Mouse (Mus musculus): ENCODE data around the gene Plg. TPM values are rescaled to one million over a fixed set of nuclear protein-coding genes. Genes with fewer than 3 reads are reported as not detected.
A peak's percentile ranks its signal among the peaks of the same experiment; 100 is the strongest.

The Plg gene
- polyA plus RNA-seq, 1 experiment from 2014 or later: 0.88 TPM

DNA sequence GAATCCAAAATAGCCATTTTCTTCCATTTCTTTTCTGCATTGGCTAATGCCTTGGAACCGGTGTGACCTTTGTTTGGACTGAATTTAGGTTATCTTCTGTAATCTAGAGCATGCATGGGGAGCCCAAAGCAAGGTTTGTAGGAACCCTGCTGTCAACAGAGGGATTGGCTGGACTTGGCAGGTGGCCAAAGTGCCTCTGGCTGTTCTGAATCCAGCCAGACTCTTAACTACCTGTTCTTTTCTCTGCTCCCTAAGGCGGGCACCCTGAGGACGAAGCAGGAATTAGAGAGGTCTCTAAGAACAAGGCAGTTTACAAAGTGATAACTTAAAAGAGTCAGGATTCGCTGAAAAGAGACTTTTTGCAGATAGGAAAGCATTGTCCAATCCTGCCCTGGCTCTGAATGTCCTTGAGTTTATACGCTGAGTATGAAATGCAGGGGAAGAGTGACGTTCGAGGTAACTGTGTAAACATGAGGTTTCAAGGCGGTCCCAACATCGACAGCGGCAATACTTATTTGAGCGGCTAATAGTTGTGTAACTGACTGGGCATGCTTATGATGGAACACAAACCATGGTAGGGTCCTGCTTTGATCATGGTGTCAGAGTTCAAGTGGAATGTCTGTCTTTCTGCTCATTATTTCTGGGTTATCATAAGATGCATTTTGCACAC is 74.6 kb downstream of the Plg start:
- H3K27me3 ChIP-seq (replicated peaks; ENCODE audit: control insufficient read depth, insufficient read depth, low read length): no peaks in the 10 kb centered on the region
- no peak overlapping the region for H3K27ac ChIP-seq (ENCODE audit: low read depth)
- no peak overlapping the region for H3K9ac ChIP-seq (ENCODE audit: low read length)
- no peak overlapping the region for H3K4me2 ChIP-seq (ENCODE audit: low read length)
- H3K4me1 ChIP-seq (replicated peaks; ENCODE audit: control insufficient read depth, insufficient read depth, low read length): peaks cover 5% of the 10 kb centered on the region; the same call in 1 of the 2 replicates
- no peaks in the 10 kb centered on the region for H3K36me3 ChIP-seq (ENCODE audit: control insufficient read depth, insufficient read depth, low read length)
- no peak overlapping the region for H3K4me3 ChIP-seq (ENCODE audit: low read depth, low read length)
- 0 out of 2 replicates have a peak, but pooled peaks have one; percentile 43 for ATAC-seq (replicated peaks; ENCODE audit: low FRiP score, low TSS enrichment, low read depth)
- H3K9me3 ChIP-seq (ENCODE audit: control insufficient read depth, low read length): no peaks in the 10 kb centered on the region
- 58% methylated on average over 11 of the region's 11 CpGs for WGBS
- DNase-seq (ENCODE audit: low spot score): peak; percentile 55

- no peaks in the 10 kb centered on the region for H3K9me3 ChIP-seq (ENCODE audit: control insufficient read depth, low read length)
- 84% methylated on average over 6 of the region's 6 CpGs for WGBS
- H3K36me3 ChIP-seq (ENCODE audit: control insufficient read depth, insufficient read depth, low read length): no peaks in the 10 kb centered on the region
- no peak overlapping the region for H3K4me3 ChIP-seq (ENCODE audit: low read depth, low read length)
- no peaks in the 10 kb centered on the region for H3K27me3 ChIP-seq (replicated peaks; ENCODE audit: control insufficient read depth, insufficient read depth, low read length)
- DNase-seq (ENCODE audit: low spot score): no peak
- no peak for ATAC-seq (replicated peaks; ENCODE audit: low FRiP score, low TSS enrichment, low read depth)
- no peak overlapping the region for H3K27ac ChIP-seq (ENCODE audit: low read depth)
- no peak overlapping the region for H3K9ac ChIP-seq (ENCODE audit: low read length)
- H3K4me2 ChIP-seq (ENCODE audit: low read length): no peak overlapping the region
- H3K4me1 ChIP-seq (replicated peaks; ENCODE audit: control insufficient read depth, insufficient read depth, low read length): peaks cover 5% of the 10 kb centered on the region; the same call in 1 of the 2 replicates
These were observed 75.3 kb downstream of the Plg start for GRCm38 (mm10) chr17:12453691-12454090.

GRCm38 (mm10) chr17:12455143-12455790 is 76.9 kb downstream of the Plg start:
- ATAC-seq (replicated peaks; ENCODE audit: low FRiP score, low TSS enrichment, low read depth) (no peak), DNase-seq (ENCODE audit: low spot score) (no peak)
- H3K9me3 ChIP-seq (ENCODE audit: control insufficient read depth, low read length): no peaks in the 10 kb centered on the region
- H3K27ac ChIP-seq (ENCODE audit: low read depth): no peak overlapping the region
- H3K36me3 ChIP-seq (ENCODE audit: control insufficient read depth, insufficient read depth, low read length): no peaks in the 10 kb centered on the region
- no peaks in the 10 kb centered on the region for H3K27me3 ChIP-seq (replicated peaks; ENCODE audit: control insufficient read depth, insufficient read depth, low read length)
- 81% methylated on average over 5 of the region's 5 CpGs for WGBS
- H3K4me3 ChIP-seq (ENCODE audit: low read depth, low read length): no peak overlapping the region
- no peak overlapping the region for H3K4me2 ChIP-seq (ENCODE audit: low read length)
- H3K4me1 ChIP-seq (replicated peaks; ENCODE audit: control insufficient read depth, insufficient read depth, low read length): peaks cover 5% of the 10 kb centered on the region; the same call in 1 of the 2 replicates
- H3K9ac ChIP-seq (ENCODE audit: low read length): no peak overlapping the region

- H3K4me2 ChIP-seq (ENCODE audit: low read length): no peak overlapping the region
- H3K9ac ChIP-seq (ENCODE audit: low read length): no peak overlapping the region
- no peaks in the 10 kb centered on the region for H3K27me3 ChIP-seq (replicated peaks; ENCODE audit: control insufficient read depth, insufficient read depth, low read length)
- ATAC-seq (replicated peaks; ENCODE audit: low FRiP score, low TSS enrichment, low read depth): no peak
- no peak for DNase-seq (ENCODE audit: low spot score)
- no peak overlapping the region for H3K27ac ChIP-seq (ENCODE audit: low read depth)
- 0 out of 2 replicates have a peak, but pooled peaks cover 2% of the 10 kb centered on the region for H3K9me3 ChIP-seq (ENCODE audit: control insufficient read depth, low read length)
- H3K4me1 ChIP-seq (replicated peaks; ENCODE audit: control insufficient read depth, insufficient read depth, low read length): no peaks in the 10 kb centered on the region
- H3K4me3 ChIP-seq (ENCODE audit: low read depth, low read length): no peak overlapping the region
- H3K36me3 ChIP-seq (ENCODE audit: control insufficient read depth, insufficient read depth, low read length): no peaks in the 10 kb centered on the region
These were observed 82.8 kb downstream of the Plg start for GRCm38 (mm10) chr17:12461168-12461567.

GRCm38 (mm10) chr17:12466501-12467000 is 88.1 kb downstream of the Plg start:
- Histone ChIP-seq H3K4me1 (replicated peaks; ENCODE audit: control insufficient read depth, insufficient read depth, low read length) (no peaks in the 10 kb centered on the region), H3K4me3 (ENCODE audit: low read depth, low read length) (no peak overlapping the region), H3K4me2 (ENCODE audit: low read length) (no peak overlapping the region), H3K36me3 (ENCODE audit: control insufficient read depth, insufficient read depth, low read length) (no peaks in the 10 kb centered on the region), H3K9me3 (ENCODE audit: control insufficient read depth, low read length) (no peaks in the 10 kb centered on the region), H3K9ac (ENCODE audit: low read length) (no peak overlapping the region), H3K27ac (ENCODE audit: low read depth) (no peak overlapping the region), H3K27me3 (replicated peaks; ENCODE audit: control insufficient read depth, insufficient read depth, low read length) (no peaks in the 10 kb centered on the region)
- WGBS: 77% methylated on average over 4 of the region's 4 CpGs
- ATAC-seq (replicated peaks; ENCODE audit: low FRiP score, low TSS enrichment, low read depth) (no peak), DNase-seq (ENCODE audit: low spot score) (no peak)

DNA sequence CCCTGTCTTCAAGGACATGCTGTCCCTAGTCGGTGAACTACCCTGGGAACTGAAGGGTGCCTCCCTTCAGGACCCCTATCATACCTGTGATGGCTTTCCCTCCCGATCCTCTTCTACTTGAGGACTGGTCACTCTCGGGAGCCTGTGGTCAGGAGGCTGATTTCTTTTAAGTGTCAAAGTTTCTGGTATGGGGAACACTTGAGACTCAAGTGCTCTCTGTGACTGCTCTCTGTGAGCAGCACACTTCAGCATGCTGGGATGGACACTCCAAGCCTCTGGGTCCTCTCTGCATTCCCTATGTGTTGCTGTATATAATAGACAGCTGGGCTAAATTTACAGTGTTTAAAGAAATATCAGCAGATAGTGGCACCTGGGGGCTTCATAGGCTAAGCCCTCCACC is 89.2 kb downstream of the Plg start:
- WGBS: 79% methylated on average over 3 of the region's 3 CpGs
- no peak for DNase-seq (ENCODE audit: low spot score)
- H3K36me3 ChIP-seq (ENCODE audit: control insufficient read depth, insufficient read depth, low read length): no peaks in the 10 kb centered on the region
- H3K9me3 ChIP-seq (ENCODE audit: control insufficient read depth, low read length): no peaks in the 10 kb centered on the region
- no peak overlapping the region for H3K27ac ChIP-seq (ENCODE audit: low read depth)
- no peak overlapping the region for H3K4me2 ChIP-seq (ENCODE audit: low read length)
- no peaks in the 10 kb centered on the region for H3K27me3 ChIP-seq (replicated peaks; ENCODE audit: control insufficient read depth, insufficient read depth, low read length)
- no peaks in the 10 kb centered on the region for H3K4me1 ChIP-seq (replicated peaks; ENCODE audit: control insufficient read depth, insufficient read depth, low read length)
- no peak for ATAC-seq (replicated peaks; ENCODE audit: low FRiP score, low TSS enrichment, low read depth)
- H3K9ac ChIP-seq (ENCODE audit: low read length): no peak overlapping the region
- H3K4me3 ChIP-seq (ENCODE audit: low read depth, low read length): no peak overlapping the region

DNA sequence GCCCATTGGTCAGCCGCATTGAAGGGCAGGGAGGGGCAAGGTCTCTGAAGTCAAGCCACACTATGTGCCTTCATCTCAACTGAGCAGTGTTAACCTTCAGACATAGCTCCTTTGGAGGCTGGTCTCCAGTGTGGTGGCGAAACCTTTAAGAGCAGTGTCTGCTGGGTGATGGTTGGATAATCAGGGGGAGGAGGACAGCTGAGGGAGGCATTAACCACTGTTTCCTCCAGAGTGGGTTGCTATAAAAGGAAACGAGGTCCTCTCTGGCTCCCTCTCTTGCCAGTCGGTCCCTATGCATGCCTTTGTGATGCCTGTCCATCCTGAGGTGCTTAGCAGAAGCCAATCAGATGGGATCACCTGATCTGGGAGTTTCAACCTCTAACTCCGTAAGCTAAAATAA is 90.3 kb downstream of the Plg start:
- Histone ChIP-seq H3K4me3 (ENCODE audit: low read depth, low read length) (no peak overlapping the region), H3K27ac (ENCODE audit: low read depth) (no peak overlapping the region), H3K9ac (ENCODE audit: low read length) (no peak overlapping the region), H3K4me2 (ENCODE audit: low read length) (no peak overlapping the region), H3K4me1 (replicated peaks; ENCODE audit: control insufficient read depth, insufficient read depth, low read length) (no peaks in the 10 kb centered on the region), H3K36me3 (ENCODE audit: control insufficient read depth, insufficient read depth, low read length) (no peaks in the 10 kb centered on the region), H3K27me3 (replicated peaks; ENCODE audit: control insufficient read depth, insufficient read depth, low read length) (no peaks in the 10 kb centered on the region), H3K9me3 (ENCODE audit: control insufficient read depth, low read length) (no peaks in the 10 kb centered on the region)
- ATAC-seq (replicated peaks; ENCODE audit: low FRiP score, low TSS enrichment, low read depth) (no peak), DNase-seq (ENCODE audit: low spot score) (no peak)
- WGBS: 84% methylated on average over 5 of the region's 5 CpGs
